Mouse (Mus musculus): ENCODE data around the gene Cdca7.

Gene Cdca7

DNA sequence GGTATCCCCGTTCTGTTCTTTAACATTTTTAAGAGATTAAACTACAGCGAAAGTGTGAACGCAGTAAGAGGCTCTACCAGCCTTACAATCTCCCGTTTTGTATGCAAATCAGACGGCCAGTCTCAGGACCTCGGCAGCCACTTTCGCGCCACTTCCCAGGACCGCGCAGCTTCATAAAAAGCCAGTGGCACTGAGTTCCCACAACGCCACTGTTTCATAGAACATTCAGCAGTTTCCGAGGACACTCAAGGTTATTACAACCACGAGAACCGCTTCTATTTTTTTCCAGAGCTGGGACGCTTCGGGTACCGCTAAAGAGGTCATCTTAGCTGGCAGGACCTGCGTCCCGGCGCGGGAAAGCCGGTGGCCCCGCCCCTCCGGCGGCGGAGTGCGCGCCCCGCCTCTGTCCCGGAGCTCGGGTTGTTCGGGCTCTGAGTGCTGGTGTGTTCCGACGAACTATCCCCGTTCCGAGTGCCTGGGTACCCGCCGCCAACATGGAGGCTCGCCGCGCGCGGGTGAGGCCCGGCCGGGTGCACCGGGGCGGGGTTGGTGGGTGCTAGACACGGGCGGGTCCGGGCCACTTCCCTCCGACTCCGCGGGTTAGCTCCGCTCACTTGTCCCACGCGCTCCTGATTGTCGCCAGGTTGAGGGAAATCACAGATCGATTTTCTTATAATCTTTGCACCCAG is at the start of gene Cdca7:
Gene Cdca7 (plus strand): TSS at position 363 of the 689 bp plus-strand sequence.
- DNase-seq (ENCODE audit: low read depth, low spot score): peak; percentile 19

DNA sequence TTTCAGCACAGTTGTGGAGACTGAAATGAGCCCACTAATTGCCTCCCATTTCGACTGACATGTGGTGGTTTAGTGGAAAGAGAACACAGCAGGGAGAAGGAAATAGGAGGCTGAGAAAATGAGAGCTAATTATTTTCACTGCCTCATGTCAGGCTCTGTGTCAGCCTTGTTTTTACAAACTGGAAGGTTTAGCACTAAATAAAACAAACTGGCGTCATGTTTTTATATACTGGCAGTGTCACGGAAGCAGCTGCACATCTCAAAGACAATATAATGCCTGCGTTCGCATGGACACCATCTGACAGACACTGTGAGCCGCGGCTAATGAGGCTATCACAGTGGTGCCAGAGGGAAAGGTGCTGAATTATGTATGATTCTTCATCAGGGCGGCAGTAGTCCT is 49.2 kb upstream of the Cdca7 start:
- DNase-seq (ENCODE audit: low read depth, low spot score): no peak

DNA sequence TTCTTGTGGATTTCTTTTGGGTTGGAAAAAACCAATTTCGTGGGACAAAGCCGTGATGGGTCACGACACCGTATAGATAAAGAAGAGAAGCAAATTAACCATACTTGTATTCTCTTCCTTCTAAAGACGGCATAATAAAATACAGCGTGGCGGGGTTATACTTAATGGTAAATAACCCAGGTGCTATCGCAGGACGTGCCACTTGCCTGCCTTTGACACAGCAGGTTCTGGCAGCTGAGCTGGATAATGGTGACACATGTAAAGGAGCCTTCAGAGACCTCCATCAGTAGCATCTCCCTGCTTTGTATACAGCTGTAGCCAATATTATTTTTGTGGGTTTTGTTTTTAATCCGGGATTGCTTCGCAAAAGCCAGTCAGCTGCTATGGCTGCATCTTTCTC is 48.7 kb upstream of the Cdca7 start:
- DNase-seq (ENCODE audit: low read depth, low spot score): no peak

GRCm38 (mm10) chr2:72438941-72439533 is 36.9 kb upstream of the Cdca7 start:
- no peak for DNase-seq (ENCODE audit: low read depth, low spot score)

DNA sequence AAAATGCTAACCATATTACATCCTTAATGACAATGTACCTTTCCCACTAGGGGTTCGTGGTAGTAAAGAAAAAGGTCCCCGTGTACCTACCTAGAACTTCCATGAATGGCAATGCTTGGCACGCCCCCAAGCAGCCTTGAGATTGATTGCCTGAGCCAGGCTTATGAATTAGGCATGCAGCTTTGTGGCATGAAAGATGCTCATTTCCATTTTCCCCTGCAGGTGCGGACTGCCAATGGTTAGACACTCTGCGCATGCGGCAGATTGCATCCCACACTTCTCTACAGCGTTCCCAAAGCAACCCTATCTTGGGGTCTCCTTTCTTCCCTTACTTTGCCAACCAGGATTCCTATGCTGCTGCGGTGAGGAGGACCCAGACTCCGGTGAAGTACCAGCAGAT is 34.9 kb upstream of the Cdca7 start:
- no peak for DNase-seq (ENCODE audit: low read depth, low spot score)

DNA sequence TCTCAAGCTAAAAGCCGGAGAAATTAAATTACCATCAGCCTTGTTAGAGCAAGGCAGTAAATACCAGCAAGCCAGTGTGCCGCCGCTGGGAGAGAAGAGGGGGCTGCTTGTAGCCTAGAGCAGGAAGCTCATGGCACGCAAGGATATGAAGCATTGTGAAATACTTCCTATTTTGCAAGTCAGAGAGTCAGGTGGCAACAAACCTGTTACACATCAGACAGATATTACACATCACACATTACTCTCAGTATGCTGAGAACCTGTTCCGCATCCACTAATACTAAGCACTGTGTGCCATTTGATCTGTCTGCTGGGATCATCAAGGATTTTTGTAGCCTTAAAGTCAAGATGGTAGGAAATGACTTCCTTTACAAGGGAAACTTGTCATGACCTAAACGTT is 33.1 kb upstream of the Cdca7 start:
- DNase-seq (ENCODE audit: low read depth, low spot score): peak; percentile 3

GRCm38 (mm10) chr2:72443960-72444359 is 32.0 kb upstream of the Cdca7 start:
- no peak for DNase-seq (ENCODE audit: low read depth, low spot score)

DNA sequence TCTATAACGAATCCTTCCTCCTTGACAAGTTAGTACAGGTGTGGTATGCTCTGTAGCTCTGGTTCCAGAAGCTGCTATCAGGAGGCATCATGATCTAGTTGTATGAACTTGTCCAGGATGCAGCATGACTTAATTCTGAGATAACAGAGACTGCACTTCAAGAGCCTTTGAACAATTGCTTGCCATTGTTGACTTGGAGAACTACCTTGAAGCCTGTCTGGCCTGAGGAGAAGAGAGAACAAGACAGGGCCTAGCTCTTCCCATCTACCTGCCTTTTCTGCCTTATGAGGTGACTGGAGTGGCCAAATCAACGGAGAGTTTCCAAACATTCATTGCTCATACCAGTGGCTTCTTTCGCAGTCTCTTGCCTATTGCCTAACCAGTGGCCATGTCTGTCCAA is 29.9 kb upstream of the Cdca7 start:
- no peak for DNase-seq (ENCODE audit: low read depth, low spot score)

DNA sequence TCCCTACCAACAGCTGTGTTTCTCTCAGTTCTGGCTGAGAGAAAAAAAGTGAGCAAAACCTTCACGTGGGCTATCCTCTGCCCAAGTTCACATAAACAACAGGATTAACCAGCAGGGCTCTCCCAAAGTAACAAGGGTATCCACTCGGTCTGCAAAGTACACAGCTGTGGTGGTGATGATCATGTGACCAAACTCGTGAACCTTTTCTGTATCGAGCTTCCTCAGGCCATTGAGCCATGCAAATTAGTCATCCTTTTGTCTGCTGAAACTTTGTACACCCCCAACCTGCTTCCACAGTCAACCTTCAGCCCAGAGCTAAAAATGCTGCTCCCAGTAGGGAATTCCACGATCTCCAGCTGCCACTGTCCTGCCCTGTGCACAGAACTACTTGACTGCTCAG is 29.3 kb upstream of the Cdca7 start:
- no peak for DNase-seq (ENCODE audit: low read depth, low spot score)

DNA sequence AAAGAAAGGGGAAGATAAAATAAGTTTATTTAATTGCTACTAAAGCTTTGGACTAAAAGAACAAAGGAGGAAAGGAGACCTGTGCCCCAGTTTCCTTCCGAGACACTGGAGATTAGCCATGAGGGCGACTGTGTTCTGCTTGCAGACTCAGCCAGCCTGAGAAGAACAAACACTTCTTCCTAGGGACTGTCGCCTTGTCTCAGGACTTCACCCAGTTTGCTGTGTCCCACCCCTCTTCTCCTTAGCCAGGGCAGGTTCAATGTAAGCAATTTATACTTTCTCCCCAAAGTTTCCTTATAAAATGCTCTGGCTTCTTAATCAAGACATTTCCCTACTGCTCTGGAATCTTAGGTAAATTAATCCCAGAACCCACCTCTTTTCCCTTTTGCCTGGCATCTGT is 22.4 kb upstream of the Cdca7 start:
- DNase-seq (ENCODE audit: low read depth, low spot score): no peak

GRCm38 (mm10) chr2:72456189-72456588 is 19.8 kb upstream of the Cdca7 start:
- DNase-seq (ENCODE audit: low read depth, low spot score): no peak

GRCm38 (mm10) chr2:72464376-72465014 is 11.5 kb upstream of the Cdca7 start:
- no peak for DNase-seq (ENCODE audit: low read depth, low spot score)

GRCm38 (mm10) chr2:72467604-72468003 is 8.4 kb upstream of the Cdca7 start:
- DNase-seq (ENCODE audit: low read depth, low spot score): no peak

DNA sequence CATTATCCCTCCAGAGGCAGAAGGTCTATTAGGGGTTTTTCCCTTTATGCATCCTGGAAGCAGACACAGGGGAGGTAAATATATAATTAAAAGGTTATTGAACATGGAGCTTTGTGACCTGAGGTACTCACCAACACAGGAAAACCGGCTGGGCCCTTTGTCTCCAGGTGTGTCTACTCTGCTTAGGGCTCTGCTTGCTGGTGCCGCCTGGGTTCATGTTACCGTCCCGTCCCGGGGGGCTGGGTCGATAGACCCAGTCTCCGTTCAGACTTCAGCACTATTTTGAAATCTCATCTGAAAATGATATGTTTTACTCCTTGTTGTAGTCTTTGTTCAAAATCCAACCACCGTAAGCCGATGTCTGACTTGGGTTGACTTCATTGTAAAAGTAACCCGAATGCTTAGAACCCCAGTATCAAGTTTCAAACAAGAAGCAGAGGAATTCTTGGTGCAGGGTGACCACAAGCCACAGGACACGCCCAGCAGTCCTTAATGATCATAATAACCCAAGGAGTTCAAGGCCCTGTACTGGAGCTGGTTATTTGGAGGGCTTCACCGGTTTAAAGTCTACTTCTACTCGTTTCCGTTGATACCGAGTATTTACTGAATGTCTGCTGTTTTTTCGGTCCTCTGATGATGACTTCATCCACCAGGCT is 4.4 kb upstream of the Cdca7 start:
- DNase-seq (ENCODE audit: low read depth, low spot score): no peak

DNA sequence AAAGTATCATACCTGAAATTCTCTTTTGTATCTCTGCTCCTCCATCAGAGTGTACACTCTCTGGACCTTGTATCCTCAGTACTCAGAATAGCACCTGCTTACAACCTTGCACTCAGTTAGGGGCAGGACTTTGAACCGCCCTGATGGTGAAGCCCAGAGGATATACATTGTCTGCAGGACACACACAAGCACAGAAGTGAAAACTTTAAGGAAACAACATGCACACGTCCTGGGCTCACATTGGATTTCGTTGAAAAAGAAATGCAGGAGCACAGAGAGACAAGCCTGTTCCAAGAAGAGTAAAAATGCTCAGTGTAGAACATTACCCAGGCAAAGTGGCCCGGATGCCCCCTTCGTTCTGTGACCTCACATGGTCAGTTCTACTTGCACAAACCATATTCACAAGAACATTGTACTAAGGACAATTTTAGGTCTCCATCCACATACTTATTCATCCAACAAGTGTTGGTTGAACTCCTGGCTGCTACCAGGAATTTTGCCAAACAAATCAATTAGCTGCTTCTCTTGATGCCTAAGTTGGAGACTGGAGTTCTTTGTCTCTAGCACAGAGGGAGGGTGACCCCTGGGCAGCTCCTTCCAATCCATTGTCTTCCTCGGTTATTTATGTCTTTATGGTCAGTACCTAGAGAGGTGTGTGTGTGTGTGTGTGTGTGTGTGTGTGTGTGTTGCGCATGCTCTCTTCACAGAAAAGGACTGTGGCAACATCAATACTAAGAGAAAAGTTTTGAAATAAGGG is 1.2 kb upstream of the Cdca7 start:
- no peak for DNase-seq (ENCODE audit: low read depth, low spot score)

DNA sequence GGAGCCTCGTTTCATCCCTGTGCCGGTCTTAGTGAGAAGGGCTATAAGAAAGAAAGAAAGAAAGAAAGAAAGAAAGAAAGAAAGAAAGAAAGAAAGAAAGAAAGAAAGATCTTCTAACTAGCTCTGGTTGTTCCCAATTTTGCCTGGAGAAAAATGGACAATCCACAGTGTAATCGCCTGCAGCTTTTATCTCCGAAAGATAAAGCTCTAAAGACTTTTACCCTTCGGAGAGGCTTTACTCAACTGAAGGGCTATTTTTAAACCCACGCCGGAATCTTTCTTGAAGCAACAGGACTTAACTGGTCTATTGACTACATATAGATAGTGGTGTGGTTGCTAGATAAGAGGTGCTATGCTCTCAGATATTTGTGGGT is 549 bp upstream of the Cdca7 start:
- no peak for DNase-seq (ENCODE audit: low read depth, low spot score)

DNA sequence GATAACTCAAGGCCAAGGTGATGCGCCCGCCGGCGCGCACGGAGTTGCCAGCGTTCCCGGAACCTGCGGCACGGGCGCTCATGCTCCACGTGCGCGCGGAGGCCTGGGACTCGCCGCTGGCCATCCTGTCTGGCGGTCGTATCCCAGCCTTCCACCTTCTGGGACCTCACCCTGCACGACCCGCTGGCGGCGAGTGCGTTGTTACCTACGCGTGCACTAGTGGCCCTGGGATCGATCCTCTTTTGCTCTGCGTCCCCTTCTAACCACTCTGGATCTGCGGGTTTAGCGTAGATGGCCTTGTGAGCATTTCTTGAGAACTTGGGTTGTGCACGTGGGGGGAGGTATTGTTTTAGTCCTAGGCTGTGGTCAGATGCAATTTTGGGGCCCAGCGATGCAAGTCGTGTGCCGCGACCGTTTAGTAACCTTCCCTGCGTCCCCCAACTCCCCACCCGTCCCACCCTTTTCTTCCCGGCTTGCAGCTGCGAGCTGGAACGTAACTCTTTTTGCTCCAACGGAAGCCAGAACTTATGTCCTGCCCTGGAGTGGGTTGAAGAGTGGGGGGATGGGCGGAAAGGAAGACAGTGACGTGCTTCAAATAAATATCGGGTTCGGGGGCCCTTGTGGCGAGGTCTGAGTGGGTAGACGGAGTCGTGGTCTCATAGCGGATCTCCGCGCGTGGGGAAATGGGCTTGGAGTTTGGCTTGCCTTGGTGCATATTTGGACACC is 690 bp downstream of the Cdca7 start:
- no peak for DNase-seq (ENCODE audit: low read depth, low spot score)

GRCm38 (mm10) chr2:72477221-72477620 is 1.3 kb downstream of the Cdca7 start:
- DNase-seq (ENCODE audit: low read depth, low spot score): no peak

GRCm38 (mm10) chr2:72478176-72478575 is 2.2 kb downstream of the Cdca7 start:
- DNase-seq (ENCODE audit: low read depth, low spot score): no peak

DNA sequence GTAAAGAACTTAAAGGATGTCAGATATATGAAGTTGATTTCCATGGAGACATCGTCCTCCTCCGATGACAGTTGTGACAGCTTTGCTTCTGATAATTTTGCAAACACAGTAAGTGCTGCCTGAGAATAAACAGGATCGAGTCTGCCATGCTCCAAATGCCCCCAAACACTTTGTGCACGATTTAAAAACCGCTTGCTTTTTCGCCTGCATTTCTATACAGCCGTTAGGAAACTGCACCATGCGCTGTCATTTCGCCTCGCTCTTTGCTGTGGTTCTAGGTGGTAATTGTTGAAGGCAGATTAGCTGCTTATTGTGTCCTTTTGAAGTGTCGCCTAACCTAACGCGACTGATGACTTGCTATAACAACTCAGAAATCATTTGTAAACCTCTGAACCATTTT is 3.0 kb downstream of the Cdca7 start:
- no peak for DNase-seq (ENCODE audit: low read depth, low spot score)

DNA sequence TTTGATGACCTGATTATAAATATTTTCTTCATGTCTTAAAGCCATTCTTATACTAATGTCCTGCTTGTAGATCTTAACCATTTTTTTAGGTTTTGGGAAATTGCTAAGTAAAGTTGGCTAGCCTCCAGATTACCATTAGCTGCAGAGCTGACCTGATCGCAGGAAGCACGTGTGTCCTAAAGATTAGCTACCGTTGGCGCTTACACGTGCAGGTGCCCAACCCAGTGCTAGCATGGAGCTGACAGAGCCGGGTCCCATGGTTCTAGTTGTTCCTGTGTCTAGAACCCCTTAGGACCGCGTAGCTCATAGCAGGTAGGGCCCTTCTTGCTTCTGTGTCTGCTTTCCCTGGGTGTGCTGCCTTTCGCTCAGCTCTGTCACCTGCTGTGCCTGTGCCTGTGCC is 3.9 kb downstream of the Cdca7 start:
- DNase-seq (ENCODE audit: low read depth, low spot score): no peak
